In genomic region chr15:102722500-102722931, GRCm38 (mm10) we compare ENCODE assay signal across 8 mouse cellular contexts. TPM values are rescaled to one million over a fixed set of nuclear protein-coding genes. Genes with fewer than 3 reads are reported as not detected.
DNase-seq lines count a peak whose midpoint lies in the region; ATAC-seq lines count a peak whose summit lies in the region.

No protein-coding gene starts in this region.

- H3K27me3 ChIP-seq in heart, embryonic 11.5 days (ENCODE audit: control insufficient read depth, insufficient read depth, low read length): no peaks in the 10 kb centered on the region
- H3K27me3 ChIP-seq in embryonic facial prominence, embryonic 11.5 days (ENCODE audit: control insufficient read depth, insufficient read depth, low read length): no peaks in the 10 kb centered on the region
- no peaks in the 10 kb centered on the region for H3K27me3 ChIP-seq in intestine, embryonic 16.5 days (replicated peaks; ENCODE audit: control insufficient read depth, insufficient read depth, low read length)
- no peaks in the 10 kb centered on the region for H3K27me3 ChIP-seq in midbrain, embryonic 10.5 days (ENCODE audit: low read depth, poor library complexity, severe bottlenecking)

- peak overlapping the region; percentile 82 for H3K27ac ChIP-seq in heart, embryonic 11.5 days (ENCODE audit: low read depth, low read length)
- no peak overlapping the region for H3K27ac ChIP-seq in embryonic facial prominence, embryonic 11.5 days (replicated peaks; ENCODE audit: low read depth, low read length)
- peak overlapping the region; percentile 1; the same call in 1 of the 2 replicates for H3K27ac ChIP-seq in intestine, embryonic 16.5 days (ENCODE audit: low read length)
- peak overlapping the region; percentile 78; the same call in 1 of the 2 replicates for H3K27ac ChIP-seq in midbrain, embryonic 10.5 days (replicated peaks)

- no peaks in the 10 kb centered on the region for H3K36me3 ChIP-seq in heart, embryonic 11.5 days (ENCODE audit: control insufficient read depth, insufficient read depth, low read length)
- no peaks in the 10 kb centered on the region for H3K36me3 ChIP-seq in embryonic facial prominence, embryonic 11.5 days (replicated peaks; ENCODE audit: control insufficient read depth, insufficient read depth, low read depth, low read length)
- H3K36me3 ChIP-seq in intestine, embryonic 16.5 days (ENCODE audit: control insufficient read depth, insufficient read depth, low read length): no peaks in the 10 kb centered on the region
- H3K36me3 ChIP-seq in midbrain, embryonic 10.5 days: peaks cover 14% of the 10 kb centered on the region

- no peaks in the 10 kb centered on the region for H3K9me3 ChIP-seq in heart, embryonic 11.5 days (replicated peaks; ENCODE audit: control insufficient read depth, low read length)
- no peaks in the 10 kb centered on the region for H3K9me3 ChIP-seq in embryonic facial prominence, embryonic 11.5 days (replicated peaks; ENCODE audit: control insufficient read depth, low read length)
- no peaks in the 10 kb centered on the region for H3K9me3 ChIP-seq in intestine, embryonic 16.5 days (ENCODE audit: control insufficient read depth, low read length)
- no peaks in the 10 kb centered on the region for H3K9me3 ChIP-seq in midbrain, embryonic 10.5 days (replicated peaks)

- peak overlapping the region; percentile 59 for H3K9ac ChIP-seq in heart, embryonic 11.5 days (ENCODE audit: low read depth, low read length)
- H3K9ac ChIP-seq in embryonic facial prominence, embryonic 11.5 days (replicated peaks; ENCODE audit: low read length): no peak overlapping the region; the same call in 1 of the 2 replicates
- no peak overlapping the region for H3K9ac ChIP-seq in intestine, embryonic 16.5 days (ENCODE audit: low read depth, low read length)

- no peak for DNase-seq in heart, adult 11 months
- no peak for DNase-seq in embryonic facial prominence, embryonic 11.5 days (ENCODE audit: low spot score)
- DNase-seq in midbrain, embryonic 10.5 days (ENCODE audit: low spot score): no peak
- DNase-seq in layer of hippocampus, adult 18-20 months (ENCODE audit: low spot score in 2 of 2): no peak
- DNase-seq in left cerebral cortex, adult 18-20 months (ENCODE audit: low spot score in 2 of 2): no peak
- DNase-seq in cerebellum, postnatal 36 days: no peak

- H3K4me3 ChIP-seq in heart, embryonic 11.5 days (ENCODE audit: low read depth, low read length): peak overlapping the region; percentile 79
- peak overlapping the region; percentile 26 for H3K4me3 ChIP-seq in embryonic facial prominence, embryonic 11.5 days (ENCODE audit: low read depth, low read length)
- peak overlapping the region; percentile 18 for H3K4me3 ChIP-seq in intestine, embryonic 16.5 days (ENCODE audit: low read length)
- H3K4me3 ChIP-seq in midbrain, embryonic 10.5 days: peak overlapping the region; percentile 72

- peak overlapping the region; percentile 64 for H3K4me2 ChIP-seq in heart, embryonic 11.5 days
- H3K4me2 ChIP-seq in embryonic facial prominence, embryonic 11.5 days (ENCODE audit: low read depth, low read length): peak overlapping the region; percentile 45
- peak overlapping the region; percentile 43 for H3K4me2 ChIP-seq in intestine, embryonic 16.5 days (ENCODE audit: low read depth, low read length)

- WGBS in heart, embryonic 11.5 days (ENCODE audit: insufficient replicate concordance): 49% methylated on average over 4 of the region's 4 CpGs
- 46% methylated on average over 3 of the region's 4 CpGs for WGBS in embryonic facial prominence, embryonic 11.5 days
- WGBS in intestine, embryonic 16.5 days: 39% methylated on average over 4 of the region's 4 CpGs
- WGBS in midbrain, embryonic 10.5 days: 38% methylated on average over 4 of the region's 4 CpGs

- ATAC-seq in heart, embryonic 11.5 days (replicated peaks; ENCODE audit: insufficient number of reproducible peaks, low FRiP score, low TSS enrichment): peak; percentile 37
- ATAC-seq in embryonic facial prominence, embryonic 11.5 days (replicated peaks; ENCODE audit: insufficient number of reproducible peaks, low FRiP score, low TSS enrichment, low read depth): peak; percentile 58; the same call in 1 of the 2 replicates
- peak; percentile 63 for ATAC-seq in intestine, embryonic 16.5 days

- peaks cover 4% of the 10 kb centered on the region; the same call in 1 of the 2 replicates for H3K4me1 ChIP-seq in heart, embryonic 11.5 days (ENCODE audit: control insufficient read depth, insufficient read depth, low read length)
- no peaks in the 10 kb centered on the region; the same call in 1 of the 2 replicates for H3K4me1 ChIP-seq in embryonic facial prominence, embryonic 11.5 days (ENCODE audit: control insufficient read depth, insufficient read depth, low read length)
- no peaks in the 10 kb centered on the region for H3K4me1 ChIP-seq in intestine, embryonic 16.5 days (ENCODE audit: control insufficient read depth, insufficient read depth, low read length)
- H3K4me1 ChIP-seq in midbrain, embryonic 10.5 days: peaks cover 22% of the 10 kb centered on the region

RNA-seq across cellular contexts. Expression of gene Calcoco1, which starts 0.5 kb away (rescaled TPM):
- 33.7 and 47.8 TPM in 2 replicates for polyA plus RNA-seq in heart, embryonic 11.5 days (2014; fragmentation: Nextera tagmentation; extraction: Ambion mirVana)
- polyA plus RNA-seq in embryonic facial prominence, embryonic 11.5 days (2014; fragmentation: Nextera tagmentation; extraction: Ambion mirVana): 32.2 and 34.0 TPM in 2 replicates
- 26.5 and 27.0 TPM in 2 replicates for polyA plus RNA-seq in intestine, embryonic 16.5 days (2015; fragmentation: Nextera tagmentation; extraction: Ambion mirVana)
- 26.0 and 31.1 TPM in 2 replicates for polyA plus RNA-seq in midbrain, embryonic 10.5 days (2016; fragmentation: Nextera tagmentation; extraction: Ambion mirVana)
- 10 to 100 TPM; 86.9 to 92.4 TPM for total RNA-seq in layer of hippocampus, adult 18-20 months (2021)
- 10 to 100 TPM; 75.1 to 75.6 TPM for total RNA-seq in left cerebral cortex, adult 18-20 months (2021)

RNA-seq across cellular contexts. Expression of gene Atp5g2, which starts 50.4 kb away (rescaled TPM):
- 76.3 and 82.0 TPM in 2 replicates for polyA plus RNA-seq in heart, embryonic 11.5 days (2014; fragmentation: Nextera tagmentation; extraction: Ambion mirVana)
- 60.4 and 79.9 TPM in 2 replicates for polyA plus RNA-seq in embryonic facial prominence, embryonic 11.5 days (2014; fragmentation: Nextera tagmentation; extraction: Ambion mirVana)
- polyA plus RNA-seq in intestine, embryonic 16.5 days (2015; fragmentation: Nextera tagmentation; extraction: Ambion mirVana): 55.5 and 77.3 TPM in 2 replicates
- polyA plus RNA-seq in midbrain, embryonic 10.5 days (2016; fragmentation: Nextera tagmentation; extraction: Ambion mirVana): 62.3 and 73.7 TPM in 2 replicates
- 10 to 100 TPM; 14.5 to 15.6 TPM for total RNA-seq in layer of hippocampus, adult 18-20 months (2021)
- 10 to 100 TPM in 1 of 2 experiments, 1 to 10 TPM in 1; 7.8 to 11.6 TPM for total RNA-seq in left cerebral cortex, adult 18-20 months (2021)

Comparison
In these comparisons a context has a peak if more than half of its experiments do, and no peak if none do; other contexts are left out.
1. H3K4me3 ChIP-seq: peak in every context shown above with its lines; median percentile 79 in heart, embryonic 11.5 days; 72 in midbrain, embryonic 10.5 days; 26 in embryonic facial prominence, embryonic 11.5 days; 18 in intestine, embryonic 16.5 days.